ENCODE assay signal across 25 mouse cellular contexts in the genomic region with DNA sequence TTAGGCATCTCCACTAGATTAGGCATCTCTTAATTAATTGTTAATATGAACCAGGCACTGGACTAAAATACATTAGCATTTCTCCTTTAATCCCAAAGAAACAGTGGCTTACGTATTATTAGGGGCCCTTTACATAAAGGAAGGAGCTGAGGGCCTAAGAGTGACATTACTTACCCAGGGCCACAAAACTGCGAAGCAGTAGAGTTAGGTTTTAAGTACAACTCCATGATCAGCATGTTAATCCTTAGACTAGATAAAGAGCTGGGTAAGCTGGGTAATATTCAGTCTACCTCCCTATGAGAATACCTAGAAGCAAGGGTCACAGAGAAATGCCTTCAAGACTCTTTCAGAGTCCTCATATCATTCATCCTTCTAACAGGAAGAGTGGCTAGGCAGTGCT. TPM values are rescaled to one million over a fixed set of nuclear protein-coding genes. Genes with fewer than 3 reads are reported as not detected.
DNase-seq lines count a peak whose midpoint lies in the region; ATAC-seq and TF ChIP-seq lines count a peak whose summit lies in the region.
"Had no signal": no experiment of that assay in that cellular context is flagged by ENCODE, and none has a peak within 500 bp of the region (broad histone marks: within the 10 kb centered on the region; RNA-seq: fewer than 3 reads in every experiment).

No protein-coding gene starts in this region.

- no peak overlapping the region for H3K9ac ChIP-seq in kidney, embryonic 15.5 days
- H3K9ac ChIP-seq in kidney, postnatal 0 days (ENCODE audit: low read depth, low read length) = no peak overlapping the region
- no peak overlapping the region for H3K9ac ChIP-seq in kidney, embryonic 14.5 days (ENCODE audit: low read depth, low read length)
- H3K9ac ChIP-seq: embryonic facial prominence, embryonic 13.5 days; embryonic facial prominence, embryonic 15.5 days; forebrain, embryonic 12.5 days had no signal

- DNase-seq in kidney, adult 2 months = peak; percentile 65
- no peak for DNase-seq in kidney, postnatal 10 days
- no peak for DNase-seq in kidney, postnatal 4 days
- peak; percentile 28 for DNase-seq in kidney, postnatal 0 days (ENCODE audit: low spot score)
- DNase-seq: adrenal gland, adult 2 months; adrenal gland, postnatal 10 days; adrenal gland, postnatal 25 days; cerebellum, adult 11 months; cerebellum, adult 18-20 months; cerebellum, adult 8-10 months; cerebellum, adult 9-11 months; cerebellum, postnatal 14 days; cerebellum, postnatal 36 days; embryo, embryonic 11 days had no signal

- peaks cover 19% of the 10 kb centered on the region; the same call in 1 of the 2 replicates for H3K4me1 ChIP-seq in kidney, adult 2 months (ENCODE audit: control insufficient read depth, insufficient read depth, low read length)
- peaks cover under 1% of the 10 kb centered on the region; the same call in 1 of the 2 replicates for H3K4me1 ChIP-seq in kidney, embryonic 15.5 days
- 0 out of 2 replicates have a peak, but pooled peaks cover 4% of the 10 kb centered on the region for H3K4me1 ChIP-seq in kidney, postnatal 0 days (replicated peaks; ENCODE audit: insufficient read depth, low read length)
- no peaks in the 10 kb centered on the region for H3K4me1 ChIP-seq in kidney, embryonic 14.5 days (ENCODE audit: control insufficient read depth, insufficient read depth, low read length)
- H3K4me1 ChIP-seq: forebrain, embryonic 12.5 days had no signal

- H3K36me3 ChIP-seq in kidney, adult 2 months (ENCODE audit: control insufficient read depth, insufficient read depth, low read length) = no peaks in the 10 kb centered on the region; the same call in 1 of the 2 replicates
- H3K36me3 ChIP-seq in kidney, embryonic 15.5 days = peaks cover 40% of the 10 kb centered on the region
- 0 out of 2 replicates have a peak, but pooled peaks cover 6% of the 10 kb centered on the region for H3K36me3 ChIP-seq in kidney, postnatal 0 days (ENCODE audit: insufficient read depth, low read length)
- H3K36me3 ChIP-seq in kidney, embryonic 14.5 days (ENCODE audit: control insufficient read depth, insufficient read depth, low read length) = peaks cover 9% of the 10 kb centered on the region; the same call in 1 of the 2 replicates
- H3K36me3 ChIP-seq: embryonic facial prominence, embryonic 13.5 days; embryonic facial prominence, embryonic 15.5 days; forebrain, embryonic 12.5 days had no signal

- WGBS in kidney, adult 2 months = 60% methylated on average over 2 of the region's 2 CpGs
- WGBS in kidney, embryonic 15.5 days = 90% methylated on average over 2 of the region's 2 CpGs
- 83% methylated on average over 2 of the region's 2 CpGs for WGBS in kidney, postnatal 0 days
- WGBS in kidney, embryonic 14.5 days = 90% methylated on average over 2 of the region's 2 CpGs

- ATAC-seq in kidney, embryonic 15.5 days (replicated peaks; ENCODE audit: low FRiP score) = no peak
- ATAC-seq in kidney, postnatal 0 days (replicated peaks; ENCODE audit: low FRiP score, low read depth) = 0 out of 2 replicates have a peak, but pooled peaks have one; percentile 36
- ATAC-seq in kidney, embryonic 14.5 days (ENCODE audit: low FRiP score, low TSS enrichment) = no peak
- ATAC-seq: forebrain, embryonic 14.5 days had no signal

- H3K27me3 ChIP-seq in kidney, adult 2 months (replicated peaks; ENCODE audit: control insufficient read depth, insufficient read depth, low read length) = no peaks in the 10 kb centered on the region
- H3K27me3 ChIP-seq in kidney, embryonic 15.5 days = no peaks in the 10 kb centered on the region
- no peaks in the 10 kb centered on the region for H3K27me3 ChIP-seq in kidney, postnatal 0 days (ENCODE audit: insufficient read depth, low read length)
- H3K27me3 ChIP-seq in kidney, embryonic 14.5 days (ENCODE audit: control insufficient read depth, insufficient read depth, low read length) = no peaks in the 10 kb centered on the region
- H3K27me3 ChIP-seq: embryonic facial prominence, embryonic 13.5 days; embryonic facial prominence, embryonic 15.5 days; forebrain, embryonic 12.5 days had no signal

- TF ChIP-seq POLR2A in kidney, adult 2 months (IDR thresholded peaks at IDR 0.05; ENCODE audit: low read depth, low read length) = no peak

- peak overlapping the region; percentile 91 for H3K27ac ChIP-seq in kidney, adult 2 months (ENCODE audit: insufficient read depth, low read depth, low read length)
- H3K27ac ChIP-seq in kidney, embryonic 15.5 days = 0 out of 2 replicates have a peak overlapping the region, but pooled peaks have one; percentile 24
- H3K27ac ChIP-seq in kidney, postnatal 0 days = no peak overlapping the region
- no peak overlapping the region for H3K27ac ChIP-seq in kidney, embryonic 14.5 days (ENCODE audit: low read depth, low read length)
- H3K27ac ChIP-seq: embryonic facial prominence, embryonic 13.5 days; embryonic facial prominence, embryonic 15.5 days; forebrain, embryonic 10.5 days; forebrain, embryonic 12.5 days had no signal

- H3K4me3 ChIP-seq in kidney, adult 2 months (ENCODE audit: insufficient read depth, low read depth, low read length) = no peak overlapping the region
- no peak overlapping the region for H3K4me3 ChIP-seq in kidney, embryonic 15.5 days (replicated peaks)
- no peak overlapping the region for H3K4me3 ChIP-seq in kidney, postnatal 0 days (replicated peaks; ENCODE audit: low read depth, low read length)
- no peak overlapping the region for H3K4me3 ChIP-seq in kidney, embryonic 14.5 days (ENCODE audit: low read length)
- H3K4me3 ChIP-seq: embryonic facial prominence, embryonic 13.5 days; embryonic facial prominence, embryonic 15.5 days; erythroblast, embryonic 14.5 days; forebrain, embryonic 10.5 days; forebrain, embryonic 12.5 days had no signal

- no peak overlapping the region for H3K4me2 ChIP-seq in kidney, embryonic 15.5 days
- no peak overlapping the region for H3K4me2 ChIP-seq in kidney, postnatal 0 days (ENCODE audit: low read length)
- no peak overlapping the region for H3K4me2 ChIP-seq in kidney, embryonic 14.5 days (replicated peaks; ENCODE audit: low read depth, low read length)
- H3K4me2 ChIP-seq: embryonic facial prominence, embryonic 13.5 days; embryonic facial prominence, embryonic 15.5 days; forebrain, embryonic 12.5 days had no signal

- no peak for TF ChIP-seq CTCF in kidney, adult 2 months (conservative IDR thresholded peaks at IDR 0.05; ENCODE audit: insufficient read depth, insufficient read length, low read depth, low read length)
- no peak for TF ChIP-seq CTCF in kidney, postnatal 0 days (IDR thresholded peaks at IDR 0.05; ENCODE audit: low read depth)

- no peaks in the 10 kb centered on the region for H3K9me3 ChIP-seq in kidney, embryonic 15.5 days (replicated peaks)
- no peaks in the 10 kb centered on the region for H3K9me3 ChIP-seq in kidney, postnatal 0 days (replicated peaks; ENCODE audit: low read length)
- no peaks in the 10 kb centered on the region for H3K9me3 ChIP-seq in kidney, embryonic 14.5 days (ENCODE audit: control insufficient read depth, low read length)
- H3K9me3 ChIP-seq: embryonic facial prominence, embryonic 13.5 days; embryonic facial prominence, embryonic 15.5 days; forebrain, embryonic 10.5 days; forebrain, embryonic 12.5 days had no signal

RNA-seq across cellular contexts. Expression of gene A730049H05Rik, which starts 12.9 kb away (rescaled TPM):
- polyA plus RNA-seq in kidney, adult 2 months (2012; rRNA removed) = 2.1 and 2.6 TPM in 2 replicates
- 1.9 and 2.9 TPM in 2 replicates for polyA plus RNA-seq in kidney, embryonic 15.5 days (2015; fragmentation: Nextera tagmentation; extraction: Ambion mirVana)
- polyA plus RNA-seq in kidney, postnatal 0 days (2015; fragmentation: Nextera tagmentation; extraction: Ambion mirVana) = 7.0 and 7.1 TPM in 2 replicates
- 1.2 and 1.6 TPM in 2 replicates for polyA plus RNA-seq in kidney, embryonic 14.5 days (2014; fragmentation: Nextera tagmentation; extraction: Ambion mirVana)
- polyA plus RNA-seq: C2C12; erythroblast, embryonic 14.5 days; forebrain, embryonic 14.5 days had no signal

RNA-seq across cellular contexts. Expression of gene Gm15737, which starts 40.0 kb away (rescaled TPM):
- 0.01 TPM in 1 of 2 replicates, not detected in the other for polyA plus RNA-seq in kidney, adult 2 months (2012; rRNA removed)
- 0.06 and 0.08 TPM in 2 replicates for polyA plus RNA-seq in kidney, embryonic 15.5 days (2015; fragmentation: Nextera tagmentation; extraction: Ambion mirVana)
- 0.03 TPM in 1 of 2 replicates, not detected in the other for polyA plus RNA-seq in kidney, postnatal 0 days (2015; fragmentation: Nextera tagmentation; extraction: Ambion mirVana)
- 0.26 and 0.27 TPM in 2 replicates for polyA plus RNA-seq in kidney, embryonic 14.5 days (2014; fragmentation: Nextera tagmentation; extraction: Ambion mirVana)
- polyA plus RNA-seq: brain, embryonic 14.5 days; C2C12; embryonic facial prominence, embryonic 11.5 days; embryonic facial prominence, embryonic 13.5 days; erythroblast, embryonic 14.5 days; forebrain, embryonic 12.5 days; forebrain, embryonic 14.5 days had no signal

Comparison
In these comparisons a context has a peak if more than half of its experiments do, and no peak if none do; other contexts are left out.
1. DNase-seq: peak in kidney, adult 2 months (single experiment) and kidney, postnatal 0 days (single experiment); none in kidney, postnatal 10 days (single experiment) and kidney, postnatal 4 days (0 of 2).
2. H3K27ac ChIP-seq: peak in kidney, adult 2 months (single experiment) and kidney, embryonic 15.5 days (single experiment); none in kidney, postnatal 0 days (single experiment) and kidney, embryonic 14.5 days (single experiment).